Mouse (Mus musculus): Measurements from ENCODE around the gene Slc5a9.
"Not testable (repeated sequence)": the region's sequence is repeated elsewhere in the genome, so short reads cannot be mapped to it uniquely, and the experiment has no call there.

DNA sequence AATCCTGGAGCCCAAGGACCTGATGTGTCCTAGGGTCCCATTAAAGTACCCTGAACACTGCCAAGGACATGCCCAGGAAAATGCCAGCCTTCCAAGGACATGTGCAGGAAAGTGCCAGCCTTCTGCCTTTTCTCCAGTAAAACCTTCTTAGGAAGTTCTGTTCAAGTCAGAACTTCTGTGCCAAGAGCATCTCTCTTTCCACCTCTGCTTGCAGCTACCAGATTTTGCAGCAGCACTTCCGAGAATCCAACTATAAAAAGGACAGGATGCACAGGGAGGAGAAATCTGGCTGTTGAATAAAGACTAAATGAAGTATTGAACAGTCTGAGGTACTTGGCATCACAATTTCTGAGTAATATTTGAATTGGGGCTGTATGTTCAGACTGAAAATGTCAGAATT is 2.2 kb downstream of the Slc5a9 start:
- not testable (repeated sequence) for TF ChIP-seq E2F4 (IDR thresholded peaks at IDR 0.05; ENCODE audit: insufficient read depth); POLR2A (IDR thresholded peaks at IDR 0.05; ENCODE audit: insufficient read length, low read depth); POLR2AphosphoS2 (IDR thresholded peaks at IDR 0.05; ENCODE audit: insufficient read length, low read depth)

Measured in myocyte (in vitro differentiated cells).